Mouse (Mus musculus) left cerebral cortex, postnatal 14 days (tissue): ENCODE measurements around the gene Ccdc141. TPM values are rescaled to one million over a fixed set of nuclear protein-coding genes. Genes with fewer than 3 reads are reported as not detected.

ENCODE experiments used
- DNase-seq, 2 experiments: peaks; one replicate each; pipeline ENCODE4 v3.0.0; 2021 to 2022; ENCODE audit warnings: low spot score in 2 of 2, mixed read lengths in 1 of 2
- intact Hi-C: fragments of 180-260 bp; cut with DNase I; formaldehyde crosslinking; loops from one replicate; pipeline ENCODE4 v1.15.1; 2025
- microRNA-seq, 2 experiments: library from miRNA; unstranded; fragments of <30 nt; microRNA quantifications; one replicate each; pipeline ENCODE4 v1.2.0; 2022
- total RNA-seq, 2 experiments: library from RNA; stranded (reverse); gene quantifications; 2 replicates each; pipeline ENCODE4 v1.2.3; 2021

Ccdc141 gene
- total RNA-seq, 2 experiments from 2014 or later: 23.5 to 34.0 TPM

- intact Hi-C loops: no loop called here
- no peak for DNase-seq
These were observed 203.9 kb downstream of the Ccdc141 start for GRCm38 (mm10) chr2:76966582-76966981.

- no peak for DNase-seq
- intact Hi-C loops: no loop called here
These were observed 204.4 kb downstream of the Ccdc141 start for GRCm38 (mm10) chr2:76966013-76966412.

- DNase-seq: no peak
These were observed 204.9 kb downstream of the Ccdc141 start for GRCm38 (mm10) chr2:76965542-76965941.

GRCm38 (mm10) chr2:76962045-76962432 is 208.4 kb downstream of the Ccdc141 start:
- intact Hi-C loops: no loop called here
- DNase-seq: no peak

More at GRCm38 (mm10) chr2:76965542-76965941, 204.9 kb downstream of the Ccdc141 start:
- intact Hi-C loops: no loop called here

GRCm38 (mm10) chr2:76961420-76962044 is 208.9 kb downstream of the Ccdc141 start:
- intact Hi-C loops: no loop called here
- no peak for DNase-seq

Small RNA genes lying within 50 kb of the gene (microRNA-seq; reads per million reads assigned to microRNA genes)
- gene Gm44360: 0 reads per million in 2 experiments

Other genes with a start within 250 kb of the Ccdc141 start
- 1 to 10 TPM in 1 of 2 experiments, under 1 TPM in 1; 0.64 to 1.8 TPM for gene Ttn, start 188.1 kb downstream of the Ccdc141 start, total RNA-seq
- 100 to 1,000 TPM in 1 of 2 experiments, 10 to 100 TPM in 1; 92.9 to 102 TPM for gene Sestd1, start 110.0 kb upstream of the Ccdc141 start, total RNA-seq